Mouse (Mus musculus): ENCODE data around the gene Tm9sf2.

GRCm38 (mm10) chr14:122096331-122096730 is 10.5 kb upstream of the Tm9sf2 start:
- TF ChIP-seq CTCF (IDR thresholded peaks at IDR 0.05; ENCODE audit: low read depth) (no peak), EP300 (IDR thresholded peaks at IDR 0.05; ENCODE audit: low read depth) (no peak)

All from liver, embryonic 14.5 days (tissue).